Mouse (Mus musculus) heart, embryonic 15.5 days (tissue): ENCODE measurements around the gene Fhl3. TPM values are rescaled to one million over a fixed set of nuclear protein-coding genes. Genes with fewer than 3 reads are reported as not detected.

Experiments
- ATAC-seq: fragments of 200-750 bp; cut with Nextera tagmentation; replicated peaks from 2 replicates; pipeline ENCODE4 v1.8.0; 2017; ENCODE audit warnings: low read depth, moderate TSS enrichment; ENCODE audit not compliant: insufficient number of reproducible peaks, insufficient read depth, low FRiP score
- H3K27ac ChIP-seq: fragments of 300-500 bp; sonication (generic); 2 replicates; pipeline ENCODE4 v1.5.1; 2015; ENCODE audit warnings: mild to moderate bottlenecking, inconsistent platforms
- H3K27me3 ChIP-seq: fragments of 300-500 bp; sonication (generic); 2 replicates; pipeline ENCODE4 v1.6.1; 2015; ENCODE audit warnings: inconsistent platforms
- H3K36me3 ChIP-seq: fragments of 300-500 bp; sonication (generic); 2 replicates; pipeline ENCODE4 v1.6.1; 2015; ENCODE audit warnings: mild to moderate bottlenecking, inconsistent platforms
- H3K4me1 ChIP-seq: fragments of 300-500 bp; sonication (generic); replicated peaks from 2 replicates; pipeline ENCODE4 v1.6.1; 2015; ENCODE audit warnings: inconsistent platforms
- H3K4me2 ChIP-seq: fragments of 300-500 bp; sonication (generic); 2 replicates; pipeline ENCODE4 v1.6.1; 2015; ENCODE audit warnings: inconsistent platforms, mild to moderate bottlenecking, moderate library complexity
- H3K4me3 ChIP-seq: fragments of 300-500 bp; sonication (generic); 2 replicates; pipeline ENCODE4 v1.5.1; 2015; ENCODE audit warnings: mild to moderate bottlenecking, inconsistent platforms
- H3K9ac ChIP-seq: fragments of 300-500 bp; sonication (generic); 2 replicates; pipeline ENCODE4 v1.6.1; 2015; ENCODE audit warnings: mild to moderate bottlenecking, inconsistent platforms
- H3K9me3 ChIP-seq: fragments of 300-500 bp; sonication (generic); replicated peaks from 2 replicates; pipeline ENCODE4 v1.6.1; 2016; ENCODE audit warnings: inconsistent platforms
- WGBS: fragments of 180-500 bp; shearing (Covaris S2); methylation state at CpG from one replicate; pipeline ENCODE4 v1.1.7; 2015; ENCODE audit warnings: mixed read lengths; 5-methylcytosine and 5-hydroxymethylcytosine counted together
- polyA plus RNA-seq: library from polyadenylated mRNA; unstranded; fragments of >200 nt; fragmentation: Nextera tagmentation; extraction: Ambion mirVana; gene quantifications from 2 replicates; pipeline ENCODE4 v1.2.1, GENCODE M21; 2015

Fhl3 gene
- polyA plus RNA-seq, 1 experiment from 2014 or later, result 6.2 TPM

GRCm38 (mm10) chr4:124685004-124685403 lies 15.5 kb upstream of the Fhl3 start:
- no peaks in the 10 kb centered on the region for H3K27me3 ChIP-seq
- H3K36me3 ChIP-seq, result peaks cover 50% of the 10 kb centered on the region
- no peak for ATAC-seq
- no peak overlapping the region for H3K9ac ChIP-seq
- 74% methylated on average over 4 of the region's 4 CpGs for WGBS
- no peaks in the 10 kb centered on the region for H3K9me3 ChIP-seq
- no peak overlapping the region for H3K27ac ChIP-seq
- no peak overlapping the region for H3K4me3 ChIP-seq
- H3K4me1 ChIP-seq, result peaks cover 5% of the 10 kb centered on the region
- no peak overlapping the region for H3K4me2 ChIP-seq

- Histone ChIP-seq H3K27ac (no peak overlapping the region), H3K36me3 (peaks cover 48% of the 10 kb centered on the region), H3K9ac (no peak overlapping the region), H3K9me3 (no peaks in the 10 kb centered on the region), H3K27me3 (no peaks in the 10 kb centered on the region), H3K4me2 (no peak overlapping the region), H3K4me3 (no peak overlapping the region), H3K4me1 (peaks cover 5% of the 10 kb centered on the region)
- no peak for ATAC-seq
- 60% methylated on average over 8 of the region's 8 CpGs for WGBS
Observed at GRCm38 (mm10) chr4:124685453-124685852, 15.0 kb upstream of the Fhl3 start.

DNA sequence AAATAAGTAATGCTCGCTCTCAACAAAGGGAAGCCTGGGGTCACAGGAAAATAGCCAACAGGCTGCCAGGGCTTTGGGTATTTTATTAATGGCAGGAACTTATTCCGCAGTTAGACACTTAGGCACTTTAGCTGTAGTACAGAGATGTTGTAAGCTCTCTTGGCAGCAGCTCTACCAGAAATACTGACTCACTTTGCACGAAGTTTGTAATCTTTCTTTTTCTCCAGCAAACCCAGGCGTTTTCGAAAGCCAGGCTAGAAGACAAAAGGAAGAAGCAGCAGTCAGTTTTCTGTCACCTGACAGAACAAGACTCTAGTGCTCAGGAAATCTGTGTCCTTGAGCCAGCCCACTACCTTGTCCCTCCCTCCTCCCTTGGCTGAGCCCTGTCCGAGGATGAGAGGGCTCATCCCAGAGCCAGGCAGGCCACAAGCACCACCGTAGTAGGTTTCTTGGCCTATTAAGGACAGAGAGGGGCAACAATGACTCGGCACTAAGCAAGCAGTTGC lies 14.6 kb upstream of the Fhl3 start:
- H3K27me3 ChIP-seq, result no peaks in the 10 kb centered on the region
- H3K27ac ChIP-seq, result peak overlapping the region; percentile 62
- no peak overlapping the region for H3K9ac ChIP-seq
- H3K4me3 ChIP-seq, result no peak overlapping the region
- 57% methylated on average over 8 of the region's 8 CpGs for WGBS
- H3K4me1 ChIP-seq, result peaks cover 5% of the 10 kb centered on the region
- no peaks in the 10 kb centered on the region for H3K9me3 ChIP-seq
- H3K36me3 ChIP-seq, result peaks cover 43% of the 10 kb centered on the region
- ATAC-seq, result no peak
- no peak overlapping the region for H3K4me2 ChIP-seq

GRCm38 (mm10) chr4:124691455-124691854 lies 9.0 kb upstream of the Fhl3 start:
- Histone ChIP-seq H3K9me3 (no peaks in the 10 kb centered on the region), H3K4me1 (peaks cover 21% of the 10 kb centered on the region), H3K4me2 (0 out of 2 replicates have a peak overlapping the region, but pooled peaks have one; percentile 4), H3K27ac (peak overlapping the region; percentile 31; the same call in 1 of the 2 replicates), H3K4me3 (no peak overlapping the region), H3K36me3 (no peaks in the 10 kb centered on the region), H3K9ac (no peak overlapping the region), H3K27me3 (0 out of 2 replicates have a peak, but pooled peaks cover 11% of the 10 kb centered on the region)
- 78% methylated on average over 8 of the region's 8 CpGs for WGBS
- no peak for ATAC-seq

GRCm38 (mm10) chr4:124692416-124692861 lies 8.1 kb upstream of the Fhl3 start:
- no peak for ATAC-seq
- WGBS, result 48% methylated on average over 3 of the region's 3 CpGs
- Histone ChIP-seq H3K4me3 (peak overlapping the region; percentile 78), H3K36me3 (no peaks in the 10 kb centered on the region), H3K4me2 (peak overlapping the region; percentile 72), H3K9ac (peak overlapping the region; percentile 87), H3K4me1 (peaks cover 21% of the 10 kb centered on the region), H3K27me3 (0 out of 2 replicates have a peak, but pooled peaks cover 11% of the 10 kb centered on the region), H3K27ac (peak overlapping the region; percentile 77; the same call in 1 of the 2 replicates), H3K9me3 (no peaks in the 10 kb centered on the region)

DNA sequence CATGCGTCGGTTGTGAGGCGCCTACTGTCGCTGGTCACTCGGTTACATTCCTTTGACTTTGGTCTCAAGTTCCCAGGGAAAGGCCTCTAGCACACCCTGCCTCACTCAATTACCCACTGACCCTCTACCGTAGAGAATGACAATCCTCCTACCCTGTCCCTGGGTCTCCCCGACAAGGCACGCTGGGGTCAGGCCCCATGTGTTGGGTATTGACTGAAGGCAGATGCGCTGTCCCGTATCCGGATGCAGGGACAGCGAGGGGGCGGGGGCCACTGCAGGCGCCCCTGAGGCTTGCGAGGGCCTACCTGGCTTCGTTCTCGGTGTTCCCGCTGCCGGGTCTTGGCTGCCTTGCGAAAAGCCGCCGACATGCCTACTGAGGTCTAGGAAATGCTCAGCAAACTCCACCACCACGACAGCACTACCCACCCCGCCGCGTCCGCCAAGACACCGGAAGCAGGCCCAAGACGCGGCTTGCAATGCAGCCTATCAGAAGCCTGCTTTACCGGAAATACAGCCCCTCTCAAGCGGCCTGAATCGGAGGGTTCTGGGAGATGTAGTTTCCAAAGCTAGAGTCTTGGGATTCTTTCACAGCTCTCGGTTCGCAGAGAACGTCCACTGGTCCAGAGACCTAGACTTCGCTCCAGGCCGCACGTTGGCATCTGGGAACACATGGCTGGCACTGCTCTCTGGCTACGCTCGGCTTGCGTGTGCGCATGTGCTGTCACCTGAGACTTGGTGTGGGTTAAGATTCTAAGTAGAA lies 7.2 kb upstream of the Fhl3 start, which contains the start of gene Utp11:
TSS of gene Utp11 (minus strand) at position 466 of the 760 bp plus-strand sequence.
- H3K36me3 ChIP-seq, result no peaks in the 10 kb centered on the region
- under 1% methylated on average over 43 of the region's 43 CpGs for WGBS
- peak within 1 kb of the TSS; percentile 78 for H3K4me3 ChIP-seq
- H3K9me3 ChIP-seq, result no peaks in the 10 kb centered on the region
- H3K4me2 ChIP-seq, result peak within 1 kb of the TSS; percentile 72
- H3K9ac ChIP-seq, result peak within 1 kb of the TSS; percentile 87
- H3K27me3 ChIP-seq, result 0 out of 2 replicates have a peak, but pooled peaks cover 11% of the 10 kb centered on the region
- H3K4me1 ChIP-seq, result peaks cover 21% of the 10 kb centered on the region
- peak; percentile 90 for ATAC-seq
- peak within 1 kb of the TSS; percentile 77 for H3K27ac ChIP-seq

GRCm38 (mm10) chr4:124694572-124694971 lies 5.9 kb upstream of the Fhl3 start:
- H3K4me1 ChIP-seq, result peaks cover 23% of the 10 kb centered on the region
- H3K9ac ChIP-seq, result no peak overlapping the region
- H3K27me3 ChIP-seq, result 0 out of 2 replicates have a peak, but pooled peaks cover 11% of the 10 kb centered on the region
- ATAC-seq, result no peak
- no peak overlapping the region for H3K27ac ChIP-seq
- H3K36me3 ChIP-seq, result no peaks in the 10 kb centered on the region
- no peak overlapping the region for H3K4me2 ChIP-seq
- H3K9me3 ChIP-seq, result no peaks in the 10 kb centered on the region
- WGBS, result 68% methylated on average over 2 of the region's 2 CpGs
- H3K4me3 ChIP-seq, result no peak overlapping the region

- WGBS, result 15% methylated on average over 18 of the region's 18 CpGs
- H3K4me2 ChIP-seq, result peak overlapping the region; percentile 18
- H3K4me3 ChIP-seq, result no peak overlapping the region
- peaks cover 33% of the 10 kb centered on the region for H3K4me1 ChIP-seq
- no peaks in the 10 kb centered on the region for H3K36me3 ChIP-seq
- no peak overlapping the region for H3K9ac ChIP-seq
- no peak overlapping the region for H3K27ac ChIP-seq
- no peaks in the 10 kb centered on the region for H3K9me3 ChIP-seq
- no peak for ATAC-seq
- H3K27me3 ChIP-seq, result 0 out of 2 replicates have a peak, but pooled peaks cover 11% of the 10 kb centered on the region
Observed at GRCm38 (mm10) chr4:124695786-124696516, 4.5 kb upstream of the Fhl3 start.

GRCm38 (mm10) chr4:124699791-124700190 lies 710 bp upstream of the Fhl3 start:
- Histone ChIP-seq H3K27me3 (0 out of 2 replicates have a peak, but pooled peaks cover 11% of the 10 kb centered on the region), H3K36me3 (no peaks in the 10 kb centered on the region), H3K4me3 (peak overlapping the region; percentile 68), H3K9me3 (no peaks in the 10 kb centered on the region), H3K9ac (peak overlapping the region; percentile 75), H3K4me1 (peaks cover 46% of the 10 kb centered on the region), H3K27ac (peak overlapping the region; percentile 77), H3K4me2 (peak overlapping the region; percentile 81)
- WGBS, result 33% methylated on average over 6 of the region's 6 CpGs
- no peak for ATAC-seq

GRCm38 (mm10) chr4:124701052-124701845 lies 748 bp downstream of the Fhl3 start:
- no peaks in the 10 kb centered on the region for H3K9me3 ChIP-seq
- H3K4me1 ChIP-seq, result peaks cover 57% of the 10 kb centered on the region
- H3K4me3 ChIP-seq, result peak overlapping the region; percentile 68
- H3K36me3 ChIP-seq, result no peaks in the 10 kb centered on the region
- peak overlapping the region; percentile 75 for H3K9ac ChIP-seq
- peak; percentile 3; the same call in 1 of the 2 replicates for ATAC-seq
- peak overlapping the region; percentile 81 for H3K4me2 ChIP-seq
- 3% methylated on average over 22 of the region's 22 CpGs for WGBS
- peak overlapping the region; percentile 77 for H3K27ac ChIP-seq
- H3K27me3 ChIP-seq, result no peaks in the 10 kb centered on the region
